Mouse (Mus musculus) neural tube, embryonic 15.5 days (tissue): ENCODE measurements around the gene Rab34. TPM values are rescaled to one million over a fixed set of nuclear protein-coding genes. Genes with fewer than 3 reads are reported as not detected.

Experiments used
- ATAC-seq: fragments of 200-750 bp; cut with Nextera tagmentation; 2 replicates; pipeline ENCODE4 v1.8.0; 2017; ENCODE audit warnings: mild to moderate bottlenecking, moderate TSS enrichment, moderate library complexity; ENCODE audit not compliant: low FRiP score
- H3K27ac ChIP-seq: fragments of 300-500 bp; sonication (generic); replicated peaks from 2 replicates; pipeline ENCODE4 v1.5.1; 2015; ENCODE audit warnings: mild to moderate bottlenecking, inconsistent platforms
- H3K27me3 ChIP-seq: fragments of 300-500 bp; sonication (generic); replicated peaks from 2 replicates; pipeline ENCODE4 v1.6.1; 2015; ENCODE audit warnings: inconsistent platforms
- H3K36me3 ChIP-seq: fragments of 300-500 bp; sonication (generic); 2 replicates; pipeline ENCODE4 v1.6.1; 2015; ENCODE audit warnings: inconsistent platforms
- H3K4me1 ChIP-seq: fragments of 300-500 bp; sonication (generic); 2 replicates; pipeline ENCODE4 v1.6.1; 2015; ENCODE audit warnings: inconsistent platforms
- H3K4me2 ChIP-seq: fragments of 300-500 bp; sonication (generic); 2 replicates; pipeline ENCODE4 v1.6.1; 2015; ENCODE audit warnings: inconsistent platforms, mild to moderate bottlenecking, moderate library complexity
- H3K4me3 ChIP-seq: fragments of 300-500 bp; sonication (generic); replicated peaks from 2 replicates; pipeline ENCODE4 v1.5.1; 2015; ENCODE audit warnings: mild to moderate bottlenecking, inconsistent platforms
- H3K9ac ChIP-seq: fragments of 300-500 bp; sonication (generic); replicated peaks from 2 replicates; pipeline ENCODE4 v1.6.1; 2015; ENCODE audit warnings: mild to moderate bottlenecking, inconsistent platforms
- H3K9me3 ChIP-seq: fragments of 300-500 bp; sonication (generic); replicated peaks from 2 replicates; pipeline ENCODE4 v1.6.1; 2016; ENCODE audit warnings: inconsistent platforms
- WGBS: fragments of 180-500 bp; shearing (Covaris S2); methylation state at CpG from one replicate; pipeline ENCODE4 v1.1.7; 2015; ENCODE audit warnings: mixed read lengths; 5-methylcytosine and 5-hydroxymethylcytosine counted together
- polyA plus RNA-seq: library from polyadenylated mRNA; unstranded; fragments of >200 nt; fragmentation: Nextera tagmentation; extraction: Ambion mirVana; gene quantifications from 2 replicates; pipeline ENCODE4 v1.2.1, GENCODE M21; 2015

The Rab34 gene
- polyA plus RNA-seq, 1 experiment from 2014 or later = 66.1 TPM

GRCm38 (mm10) chr11:78176402-78176862, 11.8 kb upstream of the Rab34 start, which contains the start of the genes Nek8 and Tlcd1:
Gene Nek8, minus strand, starts transcription at chr11:78176675.
Gene Tlcd1, plus strand, starts transcription at chr11:78176711.
- under 1% methylated on average over 32 of the region's 32 CpGs for WGBS
- peaks cover 21% of the 10 kb centered on the region for H3K36me3 ChIP-seq
- H3K27ac ChIP-seq = peak within 1 kb of the TSS; percentile 90
- H3K9me3 ChIP-seq = no peaks in the 10 kb centered on the region
- H3K27me3 ChIP-seq = no peaks in the 10 kb centered on the region
- peak within 1 kb of the TSS; percentile 53 for H3K9ac ChIP-seq
- peaks cover 57% of the 10 kb centered on the region for H3K4me1 ChIP-seq
- H3K4me3 ChIP-seq = peak within 1 kb of the TSS; percentile 62
- peak; percentile 40; the same call in 1 of the 2 replicates for ATAC-seq
- peak within 1 kb of the TSS; percentile 79 for H3K4me2 ChIP-seq

- H3K27ac ChIP-seq = peak overlapping the region; percentile 81
- peaks cover 24% of the 10 kb centered on the region for H3K36me3 ChIP-seq
- H3K9ac ChIP-seq = peak overlapping the region; percentile 45
- no peaks in the 10 kb centered on the region for H3K27me3 ChIP-seq
- WGBS = under 1% methylated on average over 23 of the region's 23 CpGs
- ATAC-seq = no peak
- H3K4me1 ChIP-seq = peaks cover 61% of the 10 kb centered on the region
- H3K9me3 ChIP-seq = no peaks in the 10 kb centered on the region
- H3K4me3 ChIP-seq = peak overlapping the region; percentile 62
- H3K4me2 ChIP-seq = peak overlapping the region; percentile 79
Measured at GRCm38 (mm10) chr11:78176905-78177331, 11.3 kb upstream of the Rab34 start.

GRCm38 (mm10) chr11:78177437-78177836, 10.8 kb upstream of the Rab34 start:
- Histone ChIP-seq H3K9ac (peak overlapping the region; percentile 53), H3K4me1 (peaks cover 67% of the 10 kb centered on the region)
- WGBS = 3% methylated on average over 10 of the region's 10 CpGs

GRCm38 (mm10) chr11:78177903-78178858, 10.0 kb upstream of the Rab34 start:
- Histone ChIP-seq H3K27me3 (no peaks in the 10 kb centered on the region), H3K36me3 (peaks cover 24% of the 10 kb centered on the region), H3K9me3 (no peaks in the 10 kb centered on the region), H3K4me2 (peak overlapping the region; percentile 79), H3K4me1 (peaks cover 68% of the 10 kb centered on the region), H3K27ac (peak overlapping the region; percentile 90), H3K4me3 (peak overlapping the region; percentile 62), H3K9ac (peak overlapping the region; percentile 53)
- ATAC-seq = peak; percentile 82
- under 1% methylated on average over 75 of the region's 84 CpGs for WGBS

More at GRCm38 (mm10) chr11:78177437-78177836, 10.8 kb upstream of the Rab34 start:
- H3K9me3 ChIP-seq = no peaks in the 10 kb centered on the region
- peak overlapping the region; percentile 62 for H3K4me3 ChIP-seq
- peak overlapping the region; percentile 90 for H3K27ac ChIP-seq
- no peak for ATAC-seq
- H3K36me3 ChIP-seq = peaks cover 24% of the 10 kb centered on the region
- H3K4me2 ChIP-seq = peak overlapping the region; percentile 79
- no peaks in the 10 kb centered on the region for H3K27me3 ChIP-seq

- Histone ChIP-seq H3K4me3 (peak overlapping the region; percentile 62), H3K27me3 (no peaks in the 10 kb centered on the region), H3K4me1 (peaks cover 70% of the 10 kb centered on the region), H3K36me3 (peaks cover 24% of the 10 kb centered on the region), H3K27ac (peak overlapping the region; percentile 90), H3K9ac (peak overlapping the region; percentile 53), H3K9me3 (no peaks in the 10 kb centered on the region), H3K4me2 (peak overlapping the region; percentile 79)
- ATAC-seq = no peak
- 2% methylated on average over 29 of the region's 29 CpGs for WGBS
Measured at GRCm38 (mm10) chr11:78178859-78179437, 9.3 kb upstream of the Rab34 start.

- Histone ChIP-seq H3K4me3 (peak overlapping the region; percentile 62), H3K4me2 (peak overlapping the region; percentile 79), H3K4me1 (peaks cover 73% of the 10 kb centered on the region), H3K9ac (peak overlapping the region; percentile 53; the same call in 1 of the 2 replicates), H3K9me3 (no peaks in the 10 kb centered on the region), H3K27ac (peak overlapping the region; percentile 90; the same call in 1 of the 2 replicates), H3K27me3 (no peaks in the 10 kb centered on the region), H3K36me3 (peaks cover 24% of the 10 kb centered on the region)
- no peak for ATAC-seq
- 27% methylated on average over 8 of the region's 8 CpGs for WGBS
Measured at GRCm38 (mm10) chr11:78179438-78179999, 8.7 kb upstream of the Rab34 start.

GRCm38 (mm10) chr11:78180081-78180761, 8.0 kb upstream of the Rab34 start:
- H3K36me3 ChIP-seq = peaks cover 24% of the 10 kb centered on the region
- H3K27ac ChIP-seq = no peak overlapping the region
- H3K4me2 ChIP-seq = peak overlapping the region; percentile 79; the same call in 1 of the 2 replicates
- H3K4me3 ChIP-seq = no peak overlapping the region
- 0 out of 2 replicates have a peak overlapping the region, but pooled peaks have one; percentile 20 for H3K9ac ChIP-seq
- 74% methylated on average over 6 of the region's 6 CpGs for WGBS
- no peaks in the 10 kb centered on the region for H3K27me3 ChIP-seq
- ATAC-seq = no peak
- no peaks in the 10 kb centered on the region for H3K9me3 ChIP-seq
- H3K4me1 ChIP-seq = peaks cover 73% of the 10 kb centered on the region

DNA sequence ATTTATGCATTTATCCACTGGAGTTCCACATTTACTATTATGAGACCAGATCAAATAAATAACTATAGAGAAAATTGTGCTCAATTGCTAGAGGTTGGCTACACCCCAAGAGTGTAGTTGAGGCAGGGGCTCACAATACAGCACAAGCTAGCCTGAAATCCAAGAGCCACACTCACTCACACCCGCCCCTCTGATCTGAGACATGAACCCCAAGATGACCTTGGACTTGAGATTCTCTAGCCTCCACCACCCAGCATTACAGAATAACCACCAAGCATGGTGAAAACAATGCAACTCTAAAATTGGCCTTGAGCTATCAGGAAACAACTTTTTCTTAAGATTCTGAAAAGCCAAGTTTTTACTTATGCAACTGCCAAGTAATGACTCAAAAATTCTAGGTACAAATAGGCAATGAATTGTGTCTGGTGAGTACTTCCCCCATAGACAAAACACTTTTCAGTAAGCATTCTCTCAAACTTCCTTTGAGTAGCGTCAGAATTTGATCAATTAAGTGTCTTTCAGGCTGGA, 6.3 kb upstream of the Rab34 start:
- H3K9ac ChIP-seq = peak overlapping the region; percentile 87
- no peak overlapping the region for H3K27ac ChIP-seq
- 51% methylated on average over 2 of the region's 2 CpGs for WGBS
- ATAC-seq = no peak
- no peaks in the 10 kb centered on the region for H3K9me3 ChIP-seq
- peaks cover 24% of the 10 kb centered on the region for H3K36me3 ChIP-seq
- peak overlapping the region; percentile 66 for H3K4me2 ChIP-seq
- H3K27me3 ChIP-seq = no peaks in the 10 kb centered on the region
- peak overlapping the region; percentile 78 for H3K4me3 ChIP-seq
- peaks cover 62% of the 10 kb centered on the region for H3K4me1 ChIP-seq

GRCm38 (mm10) chr11:78182450-78182849, 5.8 kb upstream of the Rab34 start:
- H3K9me3 ChIP-seq = no peaks in the 10 kb centered on the region
- 10% methylated on average over 7 of the region's 7 CpGs for WGBS
- peak overlapping the region; percentile 87 for H3K9ac ChIP-seq
- H3K4me2 ChIP-seq = peak overlapping the region; percentile 66
- H3K4me1 ChIP-seq = peaks cover 62% of the 10 kb centered on the region
- H3K4me3 ChIP-seq = peak overlapping the region; percentile 78
- H3K27ac ChIP-seq = peak overlapping the region; percentile 95
- no peaks in the 10 kb centered on the region for H3K27me3 ChIP-seq
- ATAC-seq = no peak
- peaks cover 24% of the 10 kb centered on the region for H3K36me3 ChIP-seq

- H3K9ac ChIP-seq = peak within 1 kb of the TSS; percentile 87
- peak within 1 kb of the TSS; percentile 95 for H3K27ac ChIP-seq
- H3K9me3 ChIP-seq = no peaks in the 10 kb centered on the region
- peak; percentile 92 for ATAC-seq
- no peaks in the 10 kb centered on the region for H3K27me3 ChIP-seq
- peak within 1 kb of the TSS; percentile 66 for H3K4me2 ChIP-seq
- peaks cover 24% of the 10 kb centered on the region for H3K36me3 ChIP-seq
- peak within 1 kb of the TSS; percentile 78 for H3K4me3 ChIP-seq
- 0% methylated on average over 38 of the region's 38 CpGs for WGBS
- peaks cover 60% of the 10 kb centered on the region for H3K4me1 ChIP-seq
Measured at GRCm38 (mm10) chr11:78182961-78183844, 5.0 kb upstream of the Rab34 start, which contains the start of gene Rpl23a. Gene Rpl23a, minus strand, starts transcription at chr11:78183584.
